Mouse (Mus musculus) heart, embryonic 11.5 days (tissue): Measurements from ENCODE around the gene Gm49322. TPM values are rescaled to one million over a fixed set of nuclear protein-coding genes. Genes with fewer than 3 reads are reported as not detected.

ENCODE experiments used
- ATAC-seq: fragments of 200-750 bp; cut with Nextera tagmentation; replicated peaks from 2 replicates; pipeline ENCODE4 v1.8.0; 2017; ENCODE audit warnings: moderate library complexity; ENCODE audit not compliant: insufficient number of reproducible peaks, low FRiP score, low TSS enrichment
- H3K27ac ChIP-seq: fragments of 300-500 bp; sonication (generic); 2 replicates; pipeline ENCODE4 v1.5.1; 2014; ENCODE audit warnings: mild to moderate bottlenecking, low read depth, low read length
- H3K27me3 ChIP-seq: fragments of 300-500 bp; sonication (generic); 2 replicates; pipeline ENCODE4 v1.6.1; 2014; ENCODE audit warnings: mild to moderate bottlenecking, low read length, mixed read lengths; ENCODE audit not compliant: control insufficient read depth, insufficient read depth
- H3K36me3 ChIP-seq: fragments of 300-500 bp; sonication (generic); 2 replicates; pipeline ENCODE4 v1.6.1; 2014; ENCODE audit warnings: mild to moderate bottlenecking, low read length, moderate library complexity, mixed read lengths; ENCODE audit not compliant: control insufficient read depth, insufficient read depth
- H3K4me1 ChIP-seq: fragments of 300-500 bp; sonication (generic); 2 replicates; pipeline ENCODE4 v1.6.1; 2014; ENCODE audit warnings: low read length; ENCODE audit not compliant: control insufficient read depth, insufficient read depth
- H3K4me2 ChIP-seq: fragments of 300-500 bp; sonication (generic); 2 replicates; pipeline ENCODE4 v1.6.1; 2014; ENCODE audit warnings: mild to moderate bottlenecking, moderate library complexity
- H3K4me3 ChIP-seq: fragments of 300-500 bp; sonication (generic); 2 replicates; pipeline ENCODE4 v1.5.1; 2014; ENCODE audit warnings: low read depth, low read length
- H3K9ac ChIP-seq: fragments of 300-500 bp; sonication (generic); 2 replicates; pipeline ENCODE4 v1.6.1; 2014; ENCODE audit warnings: mild to moderate bottlenecking, low read depth, low read length, moderate library complexity
- H3K9me3 ChIP-seq: fragments of 300-500 bp; sonication (generic); replicated peaks from 2 replicates; pipeline ENCODE4 v1.6.1; 2016; ENCODE audit warnings: low read length; ENCODE audit not compliant: control insufficient read depth
- WGBS: fragments of 180-500 bp; shearing (Covaris S2); extraction: QIAGEN DNeasy Blood & Tissue Kit; methylation state at CpG from one replicate; pipeline ENCODE4 v1.1.7; 2014; ENCODE audit not compliant: insufficient replicate concordance; 5-methylcytosine and 5-hydroxymethylcytosine counted together
- polyA plus RNA-seq: library from polyadenylated mRNA; unstranded; fragments of >200 nt; fragmentation: Nextera tagmentation; extraction: Ambion mirVana; gene quantifications from 2 replicates; pipeline ENCODE4 v1.2.1, GENCODE M21; 2014

Gene Gm49322
- polyA plus RNA-seq, 1 experiment from 2014 or later: 0.83 TPM

- peaks cover 31% of the 10 kb centered on the region for H3K4me1 ChIP-seq
- WGBS: under 1% methylated on average over 72 of the region's 97 CpGs
- ATAC-seq: peak; percentile 80
- H3K27ac ChIP-seq: peak within 1 kb of the TSS; percentile 95
- peak within 1 kb of the TSS; percentile 78 for H3K4me3 ChIP-seq
- H3K9me3 ChIP-seq: no peaks in the 10 kb centered on the region
- no peaks in the 10 kb centered on the region for H3K36me3 ChIP-seq
- no peaks in the 10 kb centered on the region for H3K27me3 ChIP-seq
- H3K9ac ChIP-seq: peak within 1 kb of the TSS; percentile 79
- peak within 1 kb of the TSS; percentile 98 for H3K4me2 ChIP-seq
These were observed 28.4 kb upstream of the Gm49322 start, which contains the start of gene Klf16 for GRCm38 (mm10) chr10:80577195-80578130. Gene Klf16, minus strand, starts transcription at chr10:80577321.

- H3K27me3 ChIP-seq: no peaks in the 10 kb centered on the region
- H3K4me2 ChIP-seq: peak overlapping the region; percentile 98
- H3K4me3 ChIP-seq: peak overlapping the region; percentile 78
- peak overlapping the region; percentile 79 for H3K9ac ChIP-seq
- WGBS: 0% methylated on average over 29 of the region's 29 CpGs
- H3K27ac ChIP-seq: peak overlapping the region; percentile 95
- peaks cover 27% of the 10 kb centered on the region for H3K4me1 ChIP-seq
- ATAC-seq: peak; percentile 49
- no peaks in the 10 kb centered on the region for H3K9me3 ChIP-seq
- H3K36me3 ChIP-seq: no peaks in the 10 kb centered on the region
These were observed 27.6 kb upstream of the Gm49322 start for GRCm38 (mm10) chr10:80578131-80578750.

- ATAC-seq: no peak
These were observed 26.9 kb upstream of the Gm49322 start for GRCm38 (mm10) chr10:80578911-80579310.

GRCm38 (mm10) chr10:80583047-80583446 is 22.8 kb upstream of the Gm49322 start:
- Histone ChIP-seq H3K36me3 (peaks cover 4% of the 10 kb centered on the region), H3K4me1 (peaks cover 9% of the 10 kb centered on the region)

More at GRCm38 (mm10) chr10:80578911-80579310, 26.9 kb upstream of the Gm49322 start:
- Histone ChIP-seq H3K36me3 (peaks cover 4% of the 10 kb centered on the region), H3K4me1 (peaks cover 20% of the 10 kb centered on the region), H3K4me2 (peak overlapping the region; percentile 98), H3K4me3 (peak overlapping the region; percentile 78; the same call in 1 of the 2 replicates), H3K27me3 (no peaks in the 10 kb centered on the region), H3K9ac (peak overlapping the region; percentile 29; the same call in 1 of the 2 replicates), H3K9me3 (no peaks in the 10 kb centered on the region), H3K27ac (peak overlapping the region; percentile 95)
- 9% methylated on average over 8 of the region's 8 CpGs for WGBS

GRCm38 (mm10) chr10:80584045-80584488 is 21.8 kb upstream of the Gm49322 start:
- Histone ChIP-seq H3K36me3 (peaks cover 4% of the 10 kb centered on the region), H3K4me3 (no peak overlapping the region), H3K9ac (no peak overlapping the region), H3K4me2 (no peak overlapping the region), H3K27ac (no peak overlapping the region), H3K9me3 (no peaks in the 10 kb centered on the region), H3K27me3 (no peaks in the 10 kb centered on the region), H3K4me1 (peaks cover 16% of the 10 kb centered on the region)
- WGBS: 52% methylated on average over 12 of the region's 12 CpGs
- ATAC-seq: no peak

More at GRCm38 (mm10) chr10:80583047-80583446, 22.8 kb upstream of the Gm49322 start:
- no peak for ATAC-seq
- no peaks in the 10 kb centered on the region for H3K27me3 ChIP-seq
- no peak overlapping the region for H3K4me2 ChIP-seq
- H3K9ac ChIP-seq: no peak overlapping the region
- no peak overlapping the region for H3K4me3 ChIP-seq
- no peaks in the 10 kb centered on the region for H3K9me3 ChIP-seq
- WGBS: 81% methylated on average over 5 of the region's 5 CpGs
- no peak overlapping the region for H3K27ac ChIP-seq

- H3K4me2 ChIP-seq: no peak overlapping the region
- WGBS: 76% methylated on average over 12 of the region's 12 CpGs
- 0 out of 2 replicates have a peak, but pooled peaks have one; percentile 16 for ATAC-seq
- no peaks in the 10 kb centered on the region for H3K9me3 ChIP-seq
- 0 out of 2 replicates have a peak overlapping the region, but pooled peaks have one; percentile 6 for H3K27ac ChIP-seq
- peaks cover 4% of the 10 kb centered on the region for H3K36me3 ChIP-seq
- peaks cover 21% of the 10 kb centered on the region for H3K4me1 ChIP-seq
- 0 out of 2 replicates have a peak overlapping the region, but pooled peaks have one; percentile 16 for H3K9ac ChIP-seq
- H3K4me3 ChIP-seq: peak overlapping the region; percentile 5; the same call in 1 of the 2 replicates
- H3K27me3 ChIP-seq: no peaks in the 10 kb centered on the region
These were observed 20.9 kb upstream of the Gm49322 start for GRCm38 (mm10) chr10:80584642-80585552.

- Histone ChIP-seq H3K9ac (no peak overlapping the region), H3K27ac (no peak overlapping the region), H3K36me3 (peaks cover 4% of the 10 kb centered on the region), H3K4me3 (0 out of 2 replicates have a peak overlapping the region, but pooled peaks have one; percentile 1), H3K27me3 (no peaks in the 10 kb centered on the region), H3K4me2 (peak overlapping the region; percentile 27), H3K4me1 (peaks cover 21% of the 10 kb centered on the region), H3K9me3 (no peaks in the 10 kb centered on the region)
- 95% methylated on average over 8 of the region's 8 CpGs for WGBS
- ATAC-seq: no peak
These were observed 20.2 kb upstream of the Gm49322 start for GRCm38 (mm10) chr10:80585581-80585980.
